Mouse (Mus musculus) lung, embryonic 15.5 days (tissue): ENCODE data around the gene Kifc5b. TPM values are rescaled to one million over a fixed set of nuclear protein-coding genes. Genes with fewer than 3 reads are reported as not detected.

Experiments
- ATAC-seq: fragments of 200-750 bp; cut with Nextera tagmentation; 2 replicates; pipeline ENCODE4 v1.8.0; 2017; ENCODE audit warnings: moderate number of reproducible peaks, borderline replicate concordance; ENCODE audit not compliant: low FRiP score, low TSS enrichment; ENCODE audit errors: extremely low read depth
- H3K27ac ChIP-seq: fragments of 300-500 bp; sonication (generic); 2 replicates; pipeline ENCODE4 v1.5.1; 2015; ENCODE audit warnings: moderate library complexity, mild to moderate bottlenecking, inconsistent platforms
- H3K27me3 ChIP-seq: fragments of 300-500 bp; sonication (generic); 2 replicates; pipeline ENCODE4 v1.6.1; 2015; ENCODE audit warnings: inconsistent platforms
- H3K36me3 ChIP-seq: fragments of 300-500 bp; sonication (generic); 2 replicates; pipeline ENCODE4 v1.6.1; 2015; ENCODE audit warnings: inconsistent platforms
- H3K4me1 ChIP-seq: fragments of 300-500 bp; sonication (generic); 2 replicates; pipeline ENCODE4 v1.6.1; 2015; ENCODE audit warnings: inconsistent platforms
- H3K4me2 ChIP-seq: fragments of 300-500 bp; sonication (generic); 2 replicates; pipeline ENCODE4 v1.6.1; 2015; ENCODE audit warnings: inconsistent platforms, mild to moderate bottlenecking, moderate library complexity
- H3K4me3 ChIP-seq: fragments of 300-500 bp; sonication (generic); 2 replicates; pipeline ENCODE4 v1.5.1; 2015; ENCODE audit warnings: mild to moderate bottlenecking, inconsistent platforms
- H3K9ac ChIP-seq: fragments of 300-500 bp; sonication (generic); 2 replicates; pipeline ENCODE4 v1.6.1; 2015; ENCODE audit warnings: inconsistent platforms
- H3K9me3 ChIP-seq: fragments of 300-500 bp; sonication (generic); 2 replicates; pipeline ENCODE4 v1.6.1; 2016; ENCODE audit warnings: inconsistent platforms
- WGBS: fragments of 180-500 bp; shearing (Covaris S2); methylation state at CpG from one replicate; pipeline ENCODE4 v1.1.7; 2015; 5-methylcytosine and 5-hydroxymethylcytosine counted together
- polyA plus RNA-seq: library from polyadenylated mRNA; unstranded; fragments of >200 nt; fragmentation: Nextera tagmentation; extraction: Ambion mirVana; gene quantifications from 2 replicates; pipeline ENCODE4 v1.2.1, GENCODE M21; 2015

The Kifc5b gene
- polyA plus RNA-seq, result 8.0 and 9.8 TPM in 2 replicates

- H3K27ac ChIP-seq, result peak within 1 kb of the TSS; percentile 83
- H3K9me3 ChIP-seq, result no peaks in the 10 kb centered on the region
- peaks cover 8% of the 10 kb centered on the region; the same call in 1 of the 2 replicates for H3K4me1 ChIP-seq
- H3K4me2 ChIP-seq, result peak within 1 kb of the TSS; percentile 65
- H3K4me3 ChIP-seq, result peak within 1 kb of the TSS; percentile 81
- peak; percentile 98 for ATAC-seq
- WGBS, result under 1% methylated on average over 68 of the region's 72 CpGs
- H3K9ac ChIP-seq, result peak within 1 kb of the TSS; percentile 70
- H3K36me3 ChIP-seq, result peaks cover 9% of the 10 kb centered on the region
- H3K27me3 ChIP-seq, result no peaks in the 10 kb centered on the region
These were observed at the start of gene Kifc5b for GRCm38 (mm10) chr17:26916711-26917482. Kifc5b (plus strand) TSS chr17:26917091.

GRCm38 (mm10) chr17:26868756-26869155 lies 48.1 kb upstream of the Kifc5b start:
- 25% methylated on average over 5 of the region's 5 CpGs for WGBS
- ATAC-seq, result no peak

GRCm38 (mm10) chr17:26872870-26873269 lies 44.0 kb upstream of the Kifc5b start:
- Histone ChIP-seq H3K36me3 (no peaks in the 10 kb centered on the region), H3K4me1 (peaks cover 5% of the 10 kb centered on the region; the same call in 1 of the 2 replicates), H3K27ac (peak overlapping the region; percentile 37; the same call in 1 of the 2 replicates), H3K9ac (no peak overlapping the region), H3K27me3 (no peaks in the 10 kb centered on the region), H3K9me3 (no peaks in the 10 kb centered on the region), H3K4me3 (no peak overlapping the region), H3K4me2 (no peak overlapping the region)
- 38% methylated on average over 3 of the region's 3 CpGs for WGBS
- ATAC-seq, result peak; percentile 69; the same call in 1 of the 2 replicates

More at GRCm38 (mm10) chr17:26868756-26869155, 48.1 kb upstream of the Kifc5b start:
- Histone ChIP-seq H3K4me2 (no peak overlapping the region), H3K4me3 (no peak overlapping the region), H3K27ac (no peak overlapping the region), H3K9me3 (no peaks in the 10 kb centered on the region), H3K9ac (no peak overlapping the region), H3K4me1 (peaks cover 15% of the 10 kb centered on the region), H3K36me3 (no peaks in the 10 kb centered on the region), H3K27me3 (no peaks in the 10 kb centered on the region)

GRCm38 (mm10) chr17:26873502-26873901 lies 43.4 kb upstream of the Kifc5b start:
- ATAC-seq, result no peak; the same call in 1 of the 2 replicates
- 61% methylated on average over 8 of the region's 8 CpGs for WGBS
- Histone ChIP-seq H3K4me1 (peaks cover 4% of the 10 kb centered on the region; the same call in 1 of the 2 replicates), H3K27ac (peak overlapping the region; percentile 37), H3K4me2 (no peak overlapping the region), H3K27me3 (no peaks in the 10 kb centered on the region), H3K9me3 (no peaks in the 10 kb centered on the region), H3K4me3 (no peak overlapping the region), H3K36me3 (no peaks in the 10 kb centered on the region), H3K9ac (no peak overlapping the region)

- no peak overlapping the region for H3K4me2 ChIP-seq
- no peaks in the 10 kb centered on the region for H3K36me3 ChIP-seq
- peaks cover 3% of the 10 kb centered on the region; the same call in 1 of the 2 replicates for H3K4me1 ChIP-seq
- no peak overlapping the region for H3K9ac ChIP-seq
- 72% methylated on average over 11 of the region's 11 CpGs for WGBS
- no peak overlapping the region for H3K27ac ChIP-seq
- no peak for ATAC-seq
- H3K9me3 ChIP-seq, result no peaks in the 10 kb centered on the region
- no peaks in the 10 kb centered on the region for H3K27me3 ChIP-seq
- no peak overlapping the region for H3K4me3 ChIP-seq
These were observed 42.3 kb upstream of the Kifc5b start for GRCm38 (mm10) chr17:26874542-26874941.

GRCm38 (mm10) chr17:26877927-26878326 lies 39.0 kb upstream of the Kifc5b start:
- H3K9ac ChIP-seq, result no peak overlapping the region
- WGBS, result 66% methylated on average over 7 of the region's 7 CpGs
- H3K4me2 ChIP-seq, result no peak overlapping the region
- peak; percentile 39; the same call in 1 of the 2 replicates for ATAC-seq
- no peaks in the 10 kb centered on the region for H3K9me3 ChIP-seq
- no peaks in the 10 kb centered on the region for H3K27me3 ChIP-seq
- peaks cover 3% of the 10 kb centered on the region; the same call in 1 of the 2 replicates for H3K4me1 ChIP-seq
- no peak overlapping the region for H3K27ac ChIP-seq
- no peaks in the 10 kb centered on the region for H3K36me3 ChIP-seq
- no peak overlapping the region for H3K4me3 ChIP-seq

GRCm38 (mm10) chr17:26879235-26879634 lies 37.7 kb upstream of the Kifc5b start:
- Histone ChIP-seq H3K4me3 (no peak overlapping the region), H3K4me1 (peaks cover 3% of the 10 kb centered on the region; the same call in 1 of the 2 replicates), H3K9me3 (no peaks in the 10 kb centered on the region), H3K9ac (no peak overlapping the region), H3K27me3 (no peaks in the 10 kb centered on the region), H3K4me2 (no peak overlapping the region), H3K36me3 (no peaks in the 10 kb centered on the region), H3K27ac (no peak overlapping the region)
- WGBS, result 84% methylated on average over 6 of the region's 6 CpGs
- ATAC-seq, result no peak

GRCm38 (mm10) chr17:26882706-26883105 lies 34.2 kb upstream of the Kifc5b start:
- Histone ChIP-seq H3K4me2 (no peak overlapping the region), H3K9me3 (no peaks in the 10 kb centered on the region), H3K27ac (no peak overlapping the region), H3K9ac (no peak overlapping the region), H3K36me3 (no peaks in the 10 kb centered on the region), H3K27me3 (0 out of 2 replicates have a peak, but pooled peaks cover 6% of the 10 kb centered on the region), H3K4me1 (peaks cover 17% of the 10 kb centered on the region), H3K4me3 (no peak overlapping the region)
- no peak for ATAC-seq
- WGBS, result 82% methylated on average over 1 of the region's 1 CpGs

GRCm38 (mm10) chr17:26883585-26883984 lies 33.3 kb upstream of the Kifc5b start:
- Histone ChIP-seq H3K9me3 (no peaks in the 10 kb centered on the region), H3K27ac (no peak overlapping the region), H3K4me2 (no peak overlapping the region), H3K4me1 (peaks cover 17% of the 10 kb centered on the region), H3K36me3 (no peaks in the 10 kb centered on the region), H3K27me3 (0 out of 2 replicates have a peak, but pooled peaks cover 8% of the 10 kb centered on the region), H3K4me3 (no peak overlapping the region), H3K9ac (no peak overlapping the region)
- 68% methylated on average over 6 of the region's 6 CpGs for WGBS
- ATAC-seq, result no peak

- Histone ChIP-seq H3K4me3 (peak overlapping the region; percentile 40), H3K9me3 (no peaks in the 10 kb centered on the region), H3K4me2 (peak overlapping the region; percentile 74), H3K4me1 (peaks cover 17% of the 10 kb centered on the region), H3K27ac (peak overlapping the region; percentile 44; the same call in 1 of the 2 replicates), H3K36me3 (no peaks in the 10 kb centered on the region), H3K9ac (peak overlapping the region; percentile 28), H3K27me3 (0 out of 2 replicates have a peak, but pooled peaks cover 8% of the 10 kb centered on the region)
- WGBS, result 17% methylated on average over 25 of the region's 25 CpGs
- peak; percentile 82; the same call in 1 of the 2 replicates for ATAC-seq
These were observed 31.6 kb upstream of the Kifc5b start for GRCm38 (mm10) chr17:26884995-26885926.

GRCm38 (mm10) chr17:26886047-26886749 lies 30.7 kb upstream of the Kifc5b start:
- Histone ChIP-seq H3K27me3 (0 out of 2 replicates have a peak, but pooled peaks cover 8% of the 10 kb centered on the region), H3K4me3 (peak overlapping the region; percentile 40), H3K36me3 (no peaks in the 10 kb centered on the region), H3K4me1 (peaks cover 17% of the 10 kb centered on the region), H3K9ac (peak overlapping the region; percentile 38), H3K9me3 (no peaks in the 10 kb centered on the region), H3K27ac (no peak overlapping the region), H3K4me2 (peak overlapping the region; percentile 74)
- ATAC-seq, result peak; percentile 80
- WGBS, result 8% methylated on average over 30 of the region's 30 CpGs
